Mouse (Mus musculus) CH12F3 (cell line): ENCODE results near the gene Wdr83os.

Experiments used
- in situ Hi-C: fragments of 300-500 bp; cut with MboI; formaldehyde crosslinking; loops from 2 replicates; pipeline ENCODE4 v1.14.3; 2020; ENCODE audit warnings: low sequenced_read_pairs

The Wdr83os gene

GRCm38 (mm10) chr8:85080532-85081215 is at the start of gene Wdr83os:
Gene Wdr83os, plus strand, starts transcription at chr8:85080740.
- in situ Hi-C loops, result no loop called here

GRCm38 (mm10) chr8:85032622-85033311 is 47.8 kb upstream of the Wdr83os start:
- in situ Hi-C loops, result no loop called here

GRCm38 (mm10) chr8:85033867-85034266 is 46.7 kb upstream of the Wdr83os start:
- in situ Hi-C loops, result no loop called here

GRCm38 (mm10) chr8:85034764-85035163 is 45.8 kb upstream of the Wdr83os start:
- in situ Hi-C loops, result no loop called here

GRCm38 (mm10) chr8:85035165-85035727 is 45.3 kb upstream of the Wdr83os start:
- in situ Hi-C loops, result no loop called here

- in situ Hi-C loops, result no loop called here
Measured at GRCm38 (mm10) chr8:85035728-85036310, 44.7 kb upstream of the Wdr83os start.

GRCm38 (mm10) chr8:85036381-85036717 is 44.2 kb upstream of the Wdr83os start:
- in situ Hi-C loops, result no loop called here

GRCm38 (mm10) chr8:85036718-85037365 is 43.7 kb upstream of the Wdr83os start, which contains the start of gene Tnpo2:
Gene Tnpo2, plus strand, starts transcription at chr8:85036915.
- in situ Hi-C loops, result no loop called here

GRCm38 (mm10) chr8:85037366-85037680 is 43.2 kb upstream of the Wdr83os start:
- in situ Hi-C loops, result no loop called here

GRCm38 (mm10) chr8:85037681-85038531 is 42.6 kb upstream of the Wdr83os start:
- in situ Hi-C loops, result no loop called here

GRCm38 (mm10) chr8:85043619-85044018 is 36.9 kb upstream of the Wdr83os start:
- in situ Hi-C loops, result no loop called here

GRCm38 (mm10) chr8:85057367-85057766 is 23.2 kb upstream of the Wdr83os start:
- in situ Hi-C loops, result no loop called here

GRCm38 (mm10) chr8:85059879-85060616 is 20.5 kb upstream of the Wdr83os start, which contains the start of gene Fbxw9:
Gene Fbxw9, plus strand, starts transcription at chr8:85060055.
- in situ Hi-C loops, result no loop called here

GRCm38 (mm10) chr8:85062603-85063002 is 17.9 kb upstream of the Wdr83os start:
- in situ Hi-C loops, result no loop called here

GRCm38 (mm10) chr8:85065213-85065612 is 15.3 kb upstream of the Wdr83os start:
- in situ Hi-C loops, result no loop called here

GRCm38 (mm10) chr8:85067155-85067554 is 13.4 kb upstream of the Wdr83os start:
- in situ Hi-C loops, result no loop called here

- in situ Hi-C loops, result no loop called here
Measured at GRCm38 (mm10) chr8:85067982-85068381, 12.6 kb upstream of the Wdr83os start, which contains the start of gene Gm5741. Gene Gm5741, minus strand, starts transcription at chr8:85067982.

- in situ Hi-C loops, result no loop called here
Measured at GRCm38 (mm10) chr8:85071041-85071440, 9.5 kb upstream of the Wdr83os start.

- in situ Hi-C loops, result no loop called here
Measured at GRCm38 (mm10) chr8:85071514-85072281, 8.8 kb upstream of the Wdr83os start, which contains the start of gene Dhps. Gene Dhps, plus strand, starts transcription at chr8:85071757.
